Mouse (Mus musculus): ENCODE measurements around the gene Mbtps2.
A peak's percentile ranks its signal among the peaks of the same experiment; 100 is the strongest.

Gene Mbtps2

GRCm38 (mm10) chrX:157598186-157598996 lies at the start of gene Mbtps2:
Mbtps2 (minus strand) TSS chrX:157598715.
- peak; percentile 75 to 87 for DNase-seq

GRCm38 (mm10) chrX:157646399-157646798 lies 47.9 kb upstream of the Mbtps2 start:
- no peak for DNase-seq

- DNase-seq = no peak
These were observed 46.2 kb upstream of the Mbtps2 start for GRCm38 (mm10) chrX:157644700-157645099.

- peak; percentile 58 to 60 for DNase-seq
These were observed 45.8 kb upstream of the Mbtps2 start for GRCm38 (mm10) chrX:157644300-157644699.

GRCm38 (mm10) chrX:157642856-157643255 lies 44.3 kb upstream of the Mbtps2 start:
- DNase-seq = no peak

GRCm38 (mm10) chrX:157637253-157637652 lies 38.7 kb upstream of the Mbtps2 start:
- DNase-seq = no peak

- no peak for DNase-seq
These were observed 35.3 kb upstream of the Mbtps2 start for GRCm38 (mm10) chrX:157633676-157634414.

- no peak for DNase-seq
These were observed 31.8 kb upstream of the Mbtps2 start for GRCm38 (mm10) chrX:157630341-157630740.

GRCm38 (mm10) chrX:157612894-157613293 lies 14.4 kb upstream of the Mbtps2 start:
- peak in 1 of 2 experiments; percentile 8 for DNase-seq

GRCm38 (mm10) chrX:157601450-157601849 lies 2.9 kb upstream of the Mbtps2 start:
- DNase-seq = peak; percentile 16 to 45

GRCm38 (mm10) chrX:157597585-157598185 lies 830 bp downstream of the Mbtps2 start:
- DNase-seq = no peak

- DNase-seq = no peak
These were observed 1.7 kb downstream of the Mbtps2 start for GRCm38 (mm10) chrX:157596802-157597201.

- DNase-seq = no peak
These were observed 2.6 kb downstream of the Mbtps2 start for GRCm38 (mm10) chrX:157595927-157596326.

GRCm38 (mm10) chrX:157594606-157595005 lies 3.9 kb downstream of the Mbtps2 start:
- no peak for DNase-seq

GRCm38 (mm10) chrX:157587001-157587400 lies 11.5 kb downstream of the Mbtps2 start:
- no peak for DNase-seq

- DNase-seq = no peak
These were observed 12.1 kb downstream of the Mbtps2 start for GRCm38 (mm10) chrX:157586397-157586796.

GRCm38 (mm10) chrX:157579108-157579614 lies 19.4 kb downstream of the Mbtps2 start:
- DNase-seq = no peak

GRCm38 (mm10) chrX:157574683-157575082 lies 23.8 kb downstream of the Mbtps2 start:
- DNase-seq = no peak

GRCm38 (mm10) chrX:157568840-157569239 lies 29.7 kb downstream of the Mbtps2 start, which contains the start of gene Yy2:
Yy2 (minus strand) TSS chrX:157568985.
- DNase-seq = no peak

- DNase-seq = peak; percentile 2 to 18
These were observed 34.7 kb downstream of the Mbtps2 start for GRCm38 (mm10) chrX:157563794-157564193.

- peak; percentile 1 to 7 for DNase-seq
These were observed 51.4 kb downstream of the Mbtps2 start for GRCm38 (mm10) chrX:157547082-157547481.

- DNase-seq = no peak
These were observed 92.1 kb downstream of the Mbtps2 start for GRCm38 (mm10) chrX:157506400-157506799.

GRCm38 (mm10) chrX:157504506-157504905 lies 94.0 kb downstream of the Mbtps2 start:
- no peak for DNase-seq

Measured in kidney, postnatal 4 days (tissue).